Comparison of ENCODE assay signal across 8 mouse cellular contexts in genomic region chr5:73491074-73491836, GRCm38 (mm10). TPM values are rescaled to one million over a fixed set of nuclear protein-coding genes. Genes with fewer than 3 reads are reported as not detected.
DNase-seq lines count a peak whose midpoint lies in the region; ATAC-seq and TF ChIP-seq lines count a peak whose summit lies in the region.

No protein-coding gene starts in this region.

- peak overlapping the region; percentile 84 for H3K9ac ChIP-seq in hindbrain, embryonic 11.5 days (ENCODE audit: low read depth, low read length)
- H3K9ac ChIP-seq in liver, embryonic 16.5 days (ENCODE audit: low read depth, low read length) = peak overlapping the region; percentile 66
- H3K9ac ChIP-seq in stomach, embryonic 15.5 days = peak overlapping the region; percentile 61

- H3K9me3 ChIP-seq in hindbrain, embryonic 11.5 days (ENCODE audit: control insufficient read depth, low read length) = no peaks in the 10 kb centered on the region
- H3K9me3 ChIP-seq in liver, embryonic 16.5 days (replicated peaks; ENCODE audit: control insufficient read depth, low read length) = no peaks in the 10 kb centered on the region
- no peaks in the 10 kb centered on the region for H3K9me3 ChIP-seq in stomach, embryonic 15.5 days

- under 1% methylated on average over 43 of the region's 70 CpGs for WGBS in hindbrain, embryonic 11.5 days
- WGBS in liver, embryonic 16.5 days (ENCODE audit: insufficient replicate concordance) = under 1% methylated on average over 63 of the region's 70 CpGs
- under 1% methylated on average over 68 of the region's 70 CpGs for WGBS in stomach, embryonic 15.5 days

- intact Hi-C loops in gastrocnemius, adult 2 months (cut with DNase I) = loop anchor here (5.0 kb wide), 1 partner anchor 156 kb away; the partner anchor contains the start of gene Sgcb

- H3K4me1 ChIP-seq in hindbrain, embryonic 11.5 days (replicated peaks; ENCODE audit: control insufficient read depth, insufficient read depth, low read length) = no peaks in the 10 kb centered on the region; the same call in 1 of the 2 replicates
- H3K4me1 ChIP-seq in liver, embryonic 16.5 days (ENCODE audit: control insufficient read depth, low read depth, low read length) = peaks cover 12% of the 10 kb centered on the region
- H3K4me1 ChIP-seq in stomach, embryonic 15.5 days = peaks cover 4% of the 10 kb centered on the region; the same call in 1 of the 2 replicates

- peak overlapping the region; percentile 90 for H3K4me2 ChIP-seq in hindbrain, embryonic 11.5 days (replicated peaks; ENCODE audit: low read depth, low read length)
- H3K4me2 ChIP-seq in liver, embryonic 16.5 days (ENCODE audit: low read depth, low read length) = peak overlapping the region; percentile 99
- H3K4me2 ChIP-seq in stomach, embryonic 15.5 days = peak overlapping the region; percentile 97

- peak overlapping the region; percentile 99 for H3K4me3 ChIP-seq in gastrocnemius, adult 2 months
- H3K4me3 ChIP-seq in hindbrain, embryonic 11.5 days (ENCODE audit: low read depth, low read length) = peak overlapping the region; percentile 94
- peak overlapping the region; percentile 81 for H3K4me3 ChIP-seq in liver, embryonic 16.5 days (ENCODE audit: low read depth, low read length)
- peak overlapping the region; percentile 94 for H3K4me3 ChIP-seq in stomach, embryonic 15.5 days (replicated peaks)

- DNase-seq in gastrocnemius, adult 2 months = no peak
- no peak for DNase-seq in gastrocnemius, adult 18-20 months (ENCODE audit: low spot score)
- peak; percentile 9 to 16 for DNase-seq in urinary bladder, postnatal 36 days (ENCODE audit: low spot score in 2 of 2)
- DNase-seq in urinary bladder, adult 2 months (ENCODE audit: low spot score) = no peak
- peak; percentile 45 for DNase-seq in hindbrain, embryonic 11.5 days (ENCODE audit: low spot score)
- DNase-seq in right cerebral cortex, postnatal 10 days (ENCODE audit: low spot score in 2 of 2) = no peak

- no peak for TF ChIP-seq CTCF in gastrocnemius, adult 2 months (IDR thresholded peaks at IDR 0.05)

- peak; percentile 54 for ATAC-seq in hindbrain, embryonic 11.5 days (ENCODE audit: low FRiP score)
- peak; percentile 4; the same call in 1 of the 2 replicates for ATAC-seq in liver, embryonic 16.5 days (ENCODE audit: low read depth)
- ATAC-seq in stomach, embryonic 15.5 days (ENCODE audit: insufficient read depth, low FRiP score, low read depth) = peak; percentile 20; the same call in 1 of the 2 replicates

- H3K36me3 ChIP-seq in hindbrain, embryonic 11.5 days (ENCODE audit: control insufficient read depth, insufficient read depth, low read length) = no peaks in the 10 kb centered on the region
- no peaks in the 10 kb centered on the region for H3K36me3 ChIP-seq in liver, embryonic 16.5 days (ENCODE audit: control insufficient read depth, insufficient read depth)
- no peaks in the 10 kb centered on the region for H3K36me3 ChIP-seq in stomach, embryonic 15.5 days

- peak overlapping the region; percentile 87 for H3K27ac ChIP-seq in gastrocnemius, adult 2 months
- peak overlapping the region; percentile 97 for H3K27ac ChIP-seq in hindbrain, embryonic 11.5 days (ENCODE audit: low read depth, low read length)
- H3K27ac ChIP-seq in liver, embryonic 16.5 days (ENCODE audit: low read length) = 0 out of 2 replicates have a peak overlapping the region, but pooled peaks have one; percentile 41
- peak overlapping the region; percentile 93 for H3K27ac ChIP-seq in stomach, embryonic 15.5 days

- H3K27me3 ChIP-seq in hindbrain, embryonic 11.5 days (ENCODE audit: control insufficient read depth, insufficient read depth, low read length) = no peaks in the 10 kb centered on the region
- no peaks in the 10 kb centered on the region; the same call in 1 of the 2 replicates for H3K27me3 ChIP-seq in liver, embryonic 16.5 days (ENCODE audit: control insufficient read depth, insufficient read depth, low read depth, low read length)
- H3K27me3 ChIP-seq in stomach, embryonic 15.5 days (replicated peaks) = no peaks in the 10 kb centered on the region

RNA-seq across cellular contexts. Expression of gene Dcun1d4, which starts 10.5 kb away (rescaled TPM):
- total RNA-seq in gastrocnemius, adult 2 months (2021) = 10 to 100 TPM; 10.5 to 12.2 TPM
- total RNA-seq in gastrocnemius, adult 18-20 months (2021) = 10 to 100 TPM; 10.8 to 11.1 TPM
- polyA plus RNA-seq in urinary bladder, adult 2 months (2012; rRNA removed) = 12.9 and 16.1 TPM in 2 replicates
- polyA plus RNA-seq in hindbrain, embryonic 11.5 days (2014; fragmentation: Nextera tagmentation; extraction: Ambion mirVana) = 73.0 and 80.4 TPM in 2 replicates
- 2.5 and 3.1 TPM in 2 replicates for polyA plus RNA-seq in liver, embryonic 16.5 days (2015; fragmentation: Nextera tagmentation; extraction: Ambion mirVana)
- 19.1 and 21.6 TPM in 2 replicates for polyA plus RNA-seq in stomach, embryonic 15.5 days (2015; fragmentation: Nextera tagmentation; extraction: Ambion mirVana)

Comparison
In these comparisons a context has a peak if more than half of its experiments do, and no peak if none do; other contexts are left out.
1. DNase-seq: peak in urinary bladder, postnatal 36 days (2 of 2) and hindbrain, embryonic 11.5 days (single experiment); none in gastrocnemius, adult 2 months (single experiment), gastrocnemius, adult 18-20 months (single experiment), urinary bladder, adult 2 months (single experiment) and right cerebral cortex, postnatal 10 days (0 of 2).
2. H3K27ac ChIP-seq: peak in every context shown above with its lines; median percentile 97 in hindbrain, embryonic 11.5 days; 93 in stomach, embryonic 15.5 days; 87 in gastrocnemius, adult 2 months; 41 in liver, embryonic 16.5 days.
3. ATAC-seq: peak in every context shown above with its lines; median percentile 54 in hindbrain, embryonic 11.5 days; 20 in stomach, embryonic 15.5 days; 4 in liver, embryonic 16.5 days.
4. Peak in every context shown above with its lines, with median percentiles within 50 percentile points of each other: H3K4me3 ChIP-seq, H3K4me2 ChIP-seq and H3K9ac ChIP-seq.